Mouse (Mus musculus) retina, adult 2 months (tissue): Measurements from ENCODE around the gene Defb42.

ENCODE experiments used
- DNase-seq: peaks from one replicate; pipeline ENCODE4 v3.0.0-alpha.2; 2012; ENCODE audit warnings: low read depth, low spot score

Defb42 gene

GRCm38 (mm10) chr14:63046691-63047090 lies at the start of gene Defb42:
Gene Defb42 (plus strand): TSS chr14:63046991.
- DNase-seq, result no peak

DNA sequence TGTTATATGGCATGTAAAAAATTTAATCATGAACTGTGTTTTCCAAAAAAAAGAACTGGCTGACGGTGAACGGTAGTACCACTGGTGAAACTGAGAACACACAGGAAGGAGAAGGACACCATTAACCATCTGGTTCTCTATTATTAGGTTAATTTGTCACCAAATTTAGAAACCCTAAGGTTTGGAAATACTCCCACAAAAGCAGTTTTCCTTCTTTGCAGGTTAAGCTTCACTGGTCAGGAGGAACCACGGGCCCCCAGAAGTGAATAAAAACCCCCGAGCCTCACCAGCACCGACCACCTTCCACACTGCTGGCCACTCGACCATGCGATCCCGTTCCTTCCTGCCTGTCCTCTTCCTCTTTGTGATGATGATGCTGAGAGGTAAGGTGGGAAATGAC lies 49.0 kb upstream of the Defb42 start, which contains the start of gene Defb47:
Defb47 (plus strand) TSS at position 301 of the 400 bp plus-strand sequence.
- no peak for DNase-seq

DNA sequence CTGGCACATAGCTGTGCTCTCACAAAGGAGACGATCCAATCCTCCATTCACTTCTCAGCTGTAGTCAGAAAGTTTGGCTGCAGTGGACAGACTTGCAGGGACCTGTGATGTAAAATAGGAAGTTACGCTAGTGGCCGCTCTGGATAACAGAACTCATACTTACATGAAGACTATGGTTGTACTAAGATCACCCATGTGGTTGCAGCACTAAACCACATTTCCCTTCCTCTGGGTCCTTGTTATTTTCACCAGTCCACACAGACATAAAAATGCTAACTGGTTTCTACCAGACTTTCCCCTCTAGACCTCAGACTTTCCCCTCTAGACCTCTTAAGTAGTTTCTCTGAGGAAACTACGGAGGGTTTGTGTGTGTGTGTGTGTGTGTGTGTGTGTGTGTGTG lies 47.8 kb upstream of the Defb42 start:
- DNase-seq, result no peak

- DNase-seq, result no peak
These were observed 44.2 kb upstream of the Defb42 start for GRCm38 (mm10) chr14:63002588-63002987.

DNA sequence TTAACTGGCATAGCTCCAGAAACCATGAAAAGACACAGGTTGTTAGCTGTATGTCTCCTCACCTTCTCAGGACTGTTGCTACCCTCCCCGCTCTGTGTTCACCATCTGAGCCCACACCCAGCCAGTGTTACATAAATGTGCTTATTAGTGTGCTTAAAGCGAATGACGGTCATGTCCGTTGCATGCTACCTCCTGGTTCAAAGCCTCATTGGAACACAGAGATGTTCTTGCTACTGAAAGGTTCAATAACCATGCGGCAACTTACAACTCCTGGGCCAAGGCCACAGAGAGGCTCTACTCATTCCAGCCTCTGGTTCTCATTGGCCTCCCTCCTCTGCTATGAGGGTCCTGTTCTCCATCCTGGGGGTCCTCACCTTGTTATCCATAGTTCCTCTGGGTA lies 35.3 kb upstream of the Defb42 start, which contains the start of gene Defb43:
Defb43 (plus strand) TSS at position 301 of the 400 bp plus-strand sequence.
- no peak for DNase-seq

DNA sequence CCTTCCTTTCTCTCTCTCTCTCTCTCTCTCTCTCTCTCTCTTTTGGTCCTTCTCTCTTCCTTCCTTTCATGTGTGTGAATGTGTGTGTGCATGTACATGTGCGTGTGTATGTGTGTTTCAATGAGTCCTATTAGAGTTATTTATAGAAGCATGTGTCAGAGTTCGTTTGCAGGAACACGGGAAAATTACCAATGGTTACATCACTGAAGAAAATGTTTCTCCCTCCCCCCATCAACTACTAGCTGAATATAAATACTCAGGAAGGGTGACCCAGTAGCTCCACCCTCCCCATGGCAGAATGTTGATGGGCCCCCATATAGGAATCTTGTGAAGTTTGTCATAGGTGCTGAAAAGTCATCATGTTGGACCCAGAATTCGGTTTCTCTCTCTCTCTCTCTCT lies 33.7 kb upstream of the Defb42 start:
- no peak for DNase-seq

DNA sequence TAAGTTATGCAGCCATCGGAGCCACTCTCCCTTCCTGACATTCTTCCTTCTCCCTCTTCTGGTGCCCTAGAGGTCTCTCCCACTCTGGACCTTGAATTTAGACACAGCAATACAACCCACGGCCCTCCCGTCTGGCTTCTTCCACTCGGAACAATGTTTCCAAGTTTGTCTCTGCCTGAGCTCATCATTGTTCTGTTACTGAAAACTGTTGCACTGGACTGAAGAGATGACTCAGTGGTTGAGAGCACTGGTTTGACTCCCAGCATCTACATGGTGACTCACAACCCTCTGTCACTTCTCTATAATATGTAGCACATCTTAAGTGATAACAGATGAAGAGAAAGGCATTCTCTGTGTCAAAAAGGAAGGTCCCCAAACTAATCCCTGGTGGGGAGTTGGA lies 32.1 kb upstream of the Defb42 start:
- no peak for DNase-seq

GRCm38 (mm10) chr14:63020524-63021156 lies 26.2 kb upstream of the Defb42 start:
- no peak for DNase-seq

DNA sequence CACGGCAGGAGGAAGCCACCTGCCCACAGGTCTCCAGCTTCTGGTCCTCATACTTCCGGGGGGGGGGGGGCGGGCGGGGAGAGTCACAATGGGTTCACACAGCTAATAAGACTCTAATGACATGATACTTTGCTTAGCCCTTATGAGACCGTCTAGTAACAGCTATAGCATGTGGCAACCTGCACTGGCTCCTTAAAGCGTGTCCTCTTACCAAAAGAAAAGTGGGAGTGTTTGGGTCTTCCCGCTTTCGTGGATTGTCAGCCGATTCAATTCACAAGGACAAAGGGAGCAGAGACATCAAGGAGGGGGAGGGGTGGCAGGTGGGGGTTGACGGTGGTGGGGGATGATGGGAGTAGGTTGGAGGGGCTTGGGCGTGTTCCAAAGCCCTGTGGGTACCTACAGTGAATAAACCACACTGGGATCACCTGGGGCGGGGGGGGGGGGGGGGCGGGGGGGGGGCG lies 3.1 kb downstream of the Defb42 start, which contains the start of gene Defb30:
Defb30 (minus strand) TSS at position 51 of the 461 bp plus-strand sequence.
- DNase-seq, result no peak

DNA sequence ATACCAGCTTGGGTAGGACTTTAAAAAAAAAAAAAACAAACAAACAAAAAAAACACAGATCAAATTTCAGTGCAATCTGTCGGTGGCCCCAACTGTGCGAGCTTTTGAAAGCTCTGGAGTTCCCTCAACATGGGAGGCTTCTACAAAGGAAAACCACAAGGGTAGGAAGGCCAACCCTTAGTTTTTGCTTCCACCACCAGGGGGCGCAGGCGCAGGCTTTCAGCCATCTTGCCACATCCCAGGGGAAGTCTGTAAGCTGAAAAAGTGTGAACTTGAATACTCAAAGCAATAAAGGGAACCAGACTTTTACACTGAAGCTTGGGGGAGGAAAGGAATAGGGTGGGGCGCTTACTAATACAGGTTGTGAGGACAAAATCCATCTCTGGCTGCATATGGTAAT lies 4.0 kb downstream of the Defb42 start:
- peak; percentile 11 for DNase-seq

GRCm38 (mm10) chr14:63054729-63055128 lies 7.9 kb downstream of the Defb42 start:
- DNase-seq, result peak; percentile 9

DNA sequence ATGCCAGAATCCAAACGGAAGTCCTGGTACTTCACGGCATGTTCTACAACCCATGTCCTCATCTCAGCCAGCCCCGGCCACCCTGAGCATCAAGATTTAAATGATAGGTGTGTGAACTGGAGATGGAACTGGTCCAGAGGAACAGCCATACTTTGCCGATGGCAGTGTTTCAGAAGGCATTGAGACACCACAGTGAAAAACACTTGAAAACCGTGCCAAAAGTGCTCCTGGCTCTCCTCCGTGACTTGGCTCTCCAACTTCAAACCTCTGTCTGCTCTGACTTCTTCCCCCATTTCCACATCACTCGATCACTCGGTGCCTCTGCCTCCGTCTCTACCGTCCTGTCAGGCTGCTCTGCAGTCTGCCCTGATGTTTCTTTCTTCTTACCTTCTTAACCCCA lies 13.6 kb downstream of the Defb42 start:
- no peak for DNase-seq

- no peak for DNase-seq
These were observed 15.4 kb downstream of the Defb42 start for GRCm38 (mm10) chr14:63062184-63062583.

DNA sequence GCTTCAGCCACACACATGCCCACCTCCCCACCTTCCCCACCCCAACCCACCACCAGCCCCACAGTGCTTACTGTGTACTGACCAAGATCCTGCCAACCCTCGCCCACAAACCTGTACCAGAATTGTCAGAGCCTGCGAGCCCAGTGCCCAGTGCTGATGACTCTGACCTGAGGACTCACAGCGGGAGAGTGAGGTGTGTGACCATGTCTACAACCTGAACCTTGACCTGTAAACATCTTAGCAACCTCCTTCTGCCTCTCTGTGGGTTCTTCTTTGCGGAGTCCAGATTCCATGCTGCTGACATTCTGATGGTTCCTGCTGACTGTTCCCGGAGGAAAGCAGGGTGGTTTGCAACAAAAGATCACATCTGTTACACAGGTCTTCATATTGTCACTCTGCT lies 18.6 kb downstream of the Defb42 start:
- no peak for DNase-seq

DNA sequence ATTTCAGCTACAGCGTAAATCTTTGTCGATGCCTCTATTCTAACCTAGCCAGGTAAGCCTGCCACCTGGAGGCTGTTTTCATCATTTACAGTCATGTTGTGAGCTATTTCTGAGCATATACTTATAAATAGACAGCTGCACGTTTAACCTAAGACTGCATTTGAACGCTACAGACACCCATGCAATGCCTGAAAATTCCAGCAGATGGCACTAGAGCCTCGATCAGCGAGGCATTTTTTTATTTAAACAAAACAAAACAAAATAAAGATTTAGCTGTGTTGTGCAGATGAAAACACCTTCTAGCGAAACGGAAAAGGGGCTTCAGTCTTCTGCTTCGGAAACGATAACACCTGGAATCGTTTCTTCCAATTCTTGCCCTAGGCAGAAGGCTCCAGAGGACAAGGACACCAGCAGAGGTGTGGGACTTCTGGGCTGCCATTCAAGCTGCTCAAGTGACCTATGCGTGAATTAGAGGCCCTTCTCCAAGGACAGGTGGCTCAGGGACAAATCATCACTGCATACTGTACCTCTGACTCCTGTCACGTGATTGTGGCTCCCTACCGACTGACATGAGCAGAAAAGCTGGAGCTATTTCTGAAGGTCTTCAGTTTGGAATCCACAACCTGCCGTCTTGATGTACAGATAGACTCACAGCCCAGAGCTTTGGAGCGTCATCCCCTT lies 20.0 kb downstream of the Defb42 start:
- DNase-seq, result peak; percentile 47

DNA sequence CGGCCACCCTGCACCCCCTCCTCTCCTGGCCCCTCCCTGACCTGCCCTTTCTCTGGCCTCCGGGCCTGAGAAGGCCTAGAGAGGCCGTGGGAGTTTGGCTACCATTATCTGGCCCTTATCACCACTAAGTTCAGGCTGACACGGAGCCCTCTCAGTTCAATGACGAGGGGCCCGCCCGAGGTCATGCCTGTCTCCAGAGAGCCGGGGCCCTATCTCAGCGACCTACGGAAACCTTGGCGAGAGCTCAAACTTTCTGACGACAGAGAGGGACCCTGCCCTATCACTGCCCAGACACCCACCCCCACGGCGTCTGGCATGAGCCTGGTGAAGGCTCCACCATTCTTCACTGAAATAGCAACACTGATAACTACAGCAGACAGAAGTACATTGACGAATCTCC lies 20.9 kb downstream of the Defb42 start:
- DNase-seq, result no peak
